Mouse (Mus musculus): ENCODE data around the gene Sgk2.

Sgk2 gene

GRCm38 (mm10) chr2:162987218-162987617, at the start of gene Sgk2:
Gene Sgk2 (plus strand): TSS chr2:162987330.
- DNase-seq (ENCODE audit: low spot score in 2 of 2) = no peak

- DNase-seq (ENCODE audit: low spot score in 2 of 2) = no peak
Measured at GRCm38 (mm10) chr2:162939562-162939961, 47.6 kb upstream of the Sgk2 start.

- no peak for DNase-seq (ENCODE audit: low spot score in 2 of 2)
Measured at GRCm38 (mm10) chr2:162943148-162943846, 43.8 kb upstream of the Sgk2 start, which contains the start of gene L3mbtl1. Gene L3mbtl1 (plus strand): TSS chr2:162943472.

GRCm38 (mm10) chr2:162943931-162944330, 43.2 kb upstream of the Sgk2 start:
- DNase-seq (ENCODE audit: low spot score in 2 of 2) = no peak

- no peak for DNase-seq (ENCODE audit: low spot score in 2 of 2)
Measured at GRCm38 (mm10) chr2:162946964-162947363, 40.2 kb upstream of the Sgk2 start.

- no peak for DNase-seq (ENCODE audit: low spot score in 2 of 2)
Measured at GRCm38 (mm10) chr2:162947736-162948135, 39.4 kb upstream of the Sgk2 start.

- no peak for DNase-seq (ENCODE audit: low spot score in 2 of 2)
Measured at GRCm38 (mm10) chr2:162948221-162948620, 38.9 kb upstream of the Sgk2 start.

- DNase-seq (ENCODE audit: low spot score in 2 of 2) = no peak
Measured at GRCm38 (mm10) chr2:162950776-162951175, 36.4 kb upstream of the Sgk2 start.

- no peak for DNase-seq (ENCODE audit: low spot score in 2 of 2)
Measured at GRCm38 (mm10) chr2:162956843-162957242, 30.3 kb upstream of the Sgk2 start.

- DNase-seq (ENCODE audit: low spot score in 2 of 2) = no peak
Measured at GRCm38 (mm10) chr2:162961321-162961720, 25.8 kb upstream of the Sgk2 start.

- DNase-seq (ENCODE audit: low spot score in 2 of 2) = no peak
Measured at GRCm38 (mm10) chr2:162966734-162967133, 20.4 kb upstream of the Sgk2 start.

- DNase-seq (ENCODE audit: low spot score in 2 of 2) = peak in 1 of 2 experiments; percentile 16
Measured at GRCm38 (mm10) chr2:162968357-162968756, 18.8 kb upstream of the Sgk2 start.

GRCm38 (mm10) chr2:162969101-162969500, 18.0 kb upstream of the Sgk2 start:
- DNase-seq (ENCODE audit: low spot score in 2 of 2) = no peak

GRCm38 (mm10) chr2:162970896-162971295, 16.2 kb upstream of the Sgk2 start:
- DNase-seq (ENCODE audit: low spot score in 2 of 2) = no peak

GRCm38 (mm10) chr2:162972752-162973151, 14.4 kb upstream of the Sgk2 start:
- no peak for DNase-seq (ENCODE audit: low spot score in 2 of 2)

GRCm38 (mm10) chr2:162973206-162973605, 13.9 kb upstream of the Sgk2 start:
- no peak for DNase-seq (ENCODE audit: low spot score in 2 of 2)

GRCm38 (mm10) chr2:162973637-162974036, 13.5 kb upstream of the Sgk2 start:
- DNase-seq (ENCODE audit: low spot score in 2 of 2) = no peak

- DNase-seq (ENCODE audit: low spot score in 2 of 2) = peak in 1 of 2 experiments; percentile 30
Measured at GRCm38 (mm10) chr2:162975157-162975775, 11.9 kb upstream of the Sgk2 start.

GRCm38 (mm10) chr2:162976001-162976400, 11.1 kb upstream of the Sgk2 start:
- DNase-seq (ENCODE audit: low spot score in 2 of 2) = peak; percentile 56 to 63

- DNase-seq (ENCODE audit: low spot score in 2 of 2) = no peak
Measured at GRCm38 (mm10) chr2:162984381-162984780, 2.7 kb upstream of the Sgk2 start.

- no peak for DNase-seq (ENCODE audit: low spot score in 2 of 2)
Measured at GRCm38 (mm10) chr2:162985923-162986322, 1.2 kb upstream of the Sgk2 start.

- DNase-seq (ENCODE audit: low spot score in 2 of 2) = no peak
Measured at GRCm38 (mm10) chr2:162986764-162987163, 366 bp upstream of the Sgk2 start.

- DNase-seq (ENCODE audit: low spot score in 2 of 2) = no peak
Measured at GRCm38 (mm10) chr2:162988235-162988634, 1.1 kb downstream of the Sgk2 start.

Measured in heart, adult 9 months (tissue).